Mouse (Mus musculus) CH12.LX (cell line): ENCODE results near the gene Wdfy4.

Experiments used
- CTCF ChIP-seq, 2 experiments: IDR thresholded peaks in 1 of 2; conservative IDR thresholded peaks in 1 of 2; 2 replicates each; pipeline ENCODE4 v1.5.1; 2011 to 2012; ENCODE audit warnings: low read depth in 2 of 2, low read length in 2 of 2, improper control_type of control experiment in 1 of 2, inconsistent platforms in 1 of 2, mild to moderate bottlenecking in 1 of 2, moderate library complexity in 1 of 2
- EP300 ChIP-seq: IDR thresholded peaks from 2 replicates; pipeline ENCODE4 v1.6.1; 2011; ENCODE audit warnings: low read length, improper control_type of control experiment
- HCFC1 ChIP-seq: IDR thresholded peaks from 2 replicates; pipeline ENCODE4 v1.6.1; 2012; ENCODE audit warnings: low read depth, mild to moderate bottlenecking, inconsistent platforms, low read length, improper control_type of control experiment
- MAX ChIP-seq: IDR thresholded peaks from 2 replicates; pipeline ENCODE4 v1.6.1; 2011; ENCODE audit warnings: low read length, improper control_type of control experiment
- MXI1 ChIP-seq: IDR thresholded peaks from 2 replicates; pipeline ENCODE4 v1.6.1; 2011; ENCODE audit warnings: mild to moderate bottlenecking, low read depth, low read length, improper control_type of control experiment
- MYC ChIP-seq: IDR thresholded peaks from 2 replicates; pipeline ENCODE4 v1.6.1; 2011; ENCODE audit warnings: low read depth, mild to moderate bottlenecking, improper control_type of control experiment, low read length
- NELFE ChIP-seq: IDR thresholded peaks from 2 replicates; pipeline ENCODE4 v1.6.1; 2011; ENCODE audit warnings: low read depth, low read length, improper control_type of control experiment
- POLR2A ChIP-seq: IDR thresholded peaks from 2 replicates; pipeline ENCODE4 v1.6.1; 2011; ENCODE audit warnings: low read depth, mild to moderate bottlenecking, improper control_type of control experiment, low read length
- TBP ChIP-seq: conservative IDR thresholded peaks from 2 replicates; pipeline ENCODE4 v1.6.1; 2011; ENCODE audit warnings: low read depth, low read length, improper control_type of control experiment

GRCm38 (mm10) chr14:33019050-33019449 lies 166.3 kb downstream of the Wdfy4 start:
- TF ChIP-seq CTCF (conservative IDR thresholded peaks at IDR 0.05 in 1 of 2, IDR thresholded peaks at IDR 0.05 in 1 of 2; ENCODE audit: low read depth in 2 of 2, low read length in 2 of 2) (no peak), MXI1 (no peak), MAX (no peak), EP300 (no peak), HCFC1 (no peak), NELFE (no peak), POLR2A (no peak), MYC (no peak), TBP (no peak)
